Mouse (Mus musculus) lung, postnatal 14 days (tissue): Measurements from ENCODE around the gene Ttc17.
"Not testable (repeated sequence)": the region's sequence is repeated elsewhere in the genome, so short reads cannot be mapped to it uniquely, and the experiment has no call there.

ENCODE experiments used
- DNase-seq: peaks from one replicate; pipeline ENCODE4 v3.0.0; 2021

Ttc17 gene

GRCm38 (mm10) chr2:94406083-94406957 lies at the start of gene Ttc17:
TSS of gene Ttc17 (minus strand) at chr2:94406689.
- peak; percentile 90 for DNase-seq

DNA sequence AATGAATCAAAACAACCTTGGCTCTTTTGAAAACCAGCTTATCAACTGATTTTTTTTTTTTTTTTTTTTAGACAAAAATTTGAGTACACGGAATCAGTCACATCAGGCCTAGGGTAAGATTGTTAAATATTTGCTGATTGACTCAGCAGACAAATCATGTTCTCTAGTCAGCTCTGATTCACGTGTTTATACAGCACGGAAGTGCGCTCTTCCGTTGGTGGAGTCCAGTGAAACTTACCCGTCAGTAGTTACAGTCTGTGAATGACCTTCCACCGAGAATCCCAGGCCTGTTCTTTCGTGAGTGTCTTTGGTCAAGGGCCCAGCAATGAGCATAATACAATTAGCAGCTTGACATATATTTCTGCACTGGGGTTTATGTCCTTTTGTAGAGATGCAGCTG lies 43.2 kb upstream of the Ttc17 start:
- DNase-seq: no peak

GRCm38 (mm10) chr2:94436952-94437351 lies 30.5 kb upstream of the Ttc17 start:
- DNase-seq: peak; percentile 15

DNA sequence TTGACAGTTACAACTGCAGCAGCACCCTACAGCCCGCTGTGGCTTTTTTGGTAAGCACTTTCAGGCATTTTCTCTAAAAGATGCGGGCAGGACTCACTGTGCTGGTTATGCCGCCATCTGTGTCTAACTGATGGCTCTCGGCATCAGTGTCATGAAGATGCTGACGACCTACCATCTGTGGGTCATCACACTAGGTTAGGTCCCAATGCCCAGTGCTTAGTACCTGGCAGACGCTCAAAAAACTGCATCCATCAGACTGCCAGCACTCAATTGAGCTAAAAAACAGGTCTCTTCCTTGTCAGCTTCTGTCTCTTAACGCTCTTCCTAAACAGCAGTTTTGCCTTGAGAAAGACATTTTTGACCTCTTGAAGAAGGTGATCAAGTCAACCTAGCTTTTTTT lies 29.0 kb upstream of the Ttc17 start:
- no peak for DNase-seq

DNA sequence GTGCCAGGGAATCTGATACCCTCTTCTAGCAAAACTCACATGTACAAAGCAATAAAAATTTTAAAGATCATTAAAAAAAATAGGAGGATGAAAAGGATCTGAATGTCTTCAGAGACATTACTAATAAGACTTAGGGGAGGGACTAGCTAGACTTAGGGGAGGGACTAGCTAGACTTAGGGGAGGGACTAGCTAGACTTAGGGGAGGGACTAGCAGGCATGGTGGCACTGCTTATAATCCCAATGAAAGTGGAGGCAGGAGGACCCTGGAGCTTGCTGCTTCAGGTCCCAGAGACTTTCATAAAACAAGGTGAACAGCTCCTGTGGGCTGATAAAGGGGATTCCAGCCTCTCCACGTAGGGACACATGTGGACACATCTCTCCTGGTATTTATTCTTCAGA lies 28.3 kb upstream of the Ttc17 start:
- DNase-seq: no peak

DNA sequence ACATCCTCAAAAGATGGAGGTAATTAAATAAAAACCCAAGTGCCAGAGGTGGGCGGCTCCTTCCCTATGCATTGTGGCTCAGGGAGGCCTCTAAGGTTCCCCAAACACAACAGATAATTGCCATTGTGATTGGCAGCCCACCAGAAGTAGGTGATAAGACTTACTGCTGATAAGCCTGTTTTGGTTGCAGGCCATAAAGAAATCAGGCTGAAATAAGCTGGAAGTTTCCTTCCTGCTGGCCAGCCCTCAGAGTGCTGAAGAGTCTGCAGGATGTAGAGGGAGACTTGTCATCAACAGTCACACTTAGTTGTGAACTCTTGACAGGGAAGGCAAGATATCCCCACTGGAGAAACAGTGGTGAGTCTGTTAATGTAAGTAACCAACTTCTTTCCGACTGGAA lies 25.7 kb upstream of the Ttc17 start:
- no peak for DNase-seq

DNA sequence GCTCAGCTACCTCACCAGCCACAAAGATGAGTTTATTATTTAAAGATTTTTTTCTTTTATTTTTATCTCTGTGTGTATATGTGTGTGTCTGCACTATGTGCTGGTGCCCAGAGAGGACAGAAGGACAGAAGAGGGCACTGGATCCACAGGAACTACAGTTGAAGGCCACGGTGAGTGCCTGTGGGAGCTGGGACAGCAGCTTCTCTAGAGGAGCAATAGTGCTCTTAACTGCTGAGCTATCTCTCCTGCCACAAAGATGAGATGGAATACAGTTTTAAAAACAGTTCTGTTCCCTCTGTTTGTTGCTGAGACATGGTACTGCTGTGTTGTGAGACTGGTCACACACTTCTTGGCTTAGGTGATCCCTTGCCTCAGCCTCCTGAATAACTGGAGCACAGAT lies 22.0 kb upstream of the Ttc17 start:
- no peak for DNase-seq

DNA sequence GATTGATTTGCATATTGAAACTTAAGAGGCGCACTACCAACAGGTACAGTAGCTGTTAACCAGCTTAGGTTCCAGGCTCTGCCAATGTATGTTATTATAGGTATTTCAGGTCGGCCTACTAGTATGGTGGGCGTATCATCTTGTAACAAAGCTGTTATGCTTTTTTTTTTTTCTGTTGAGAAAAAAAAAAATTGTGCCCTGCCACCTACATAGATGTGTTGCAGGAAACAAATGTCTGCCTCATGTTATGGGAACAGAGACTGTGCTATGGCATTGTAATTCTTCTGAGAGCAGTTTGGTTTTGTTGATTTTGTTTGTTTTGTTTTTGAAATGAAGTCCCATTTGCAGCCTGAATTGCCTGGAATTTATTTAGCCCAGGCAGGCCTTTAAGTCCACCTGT lies 952 bp upstream of the Ttc17 start:
- no peak for DNase-seq

DNA sequence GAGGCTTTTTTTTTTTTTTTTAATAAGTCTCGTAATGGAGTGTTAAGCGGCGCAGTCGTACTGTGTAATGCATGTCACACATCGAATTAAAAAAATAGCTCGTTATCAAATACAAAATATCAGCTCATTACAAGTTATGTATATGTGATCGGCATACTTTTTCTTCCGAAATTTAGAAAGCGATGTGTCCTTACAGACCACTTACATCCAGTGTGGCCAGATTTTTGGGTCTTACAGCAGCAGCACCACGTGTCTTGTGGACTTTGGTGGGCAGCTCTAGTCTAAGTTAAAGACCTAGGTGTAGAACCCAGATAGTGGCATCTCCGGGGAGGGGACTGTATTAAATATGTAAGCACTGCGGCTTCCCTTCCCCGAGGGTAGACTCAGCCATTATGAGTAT lies 532 bp upstream of the Ttc17 start:
- no peak for DNase-seq

DNA sequence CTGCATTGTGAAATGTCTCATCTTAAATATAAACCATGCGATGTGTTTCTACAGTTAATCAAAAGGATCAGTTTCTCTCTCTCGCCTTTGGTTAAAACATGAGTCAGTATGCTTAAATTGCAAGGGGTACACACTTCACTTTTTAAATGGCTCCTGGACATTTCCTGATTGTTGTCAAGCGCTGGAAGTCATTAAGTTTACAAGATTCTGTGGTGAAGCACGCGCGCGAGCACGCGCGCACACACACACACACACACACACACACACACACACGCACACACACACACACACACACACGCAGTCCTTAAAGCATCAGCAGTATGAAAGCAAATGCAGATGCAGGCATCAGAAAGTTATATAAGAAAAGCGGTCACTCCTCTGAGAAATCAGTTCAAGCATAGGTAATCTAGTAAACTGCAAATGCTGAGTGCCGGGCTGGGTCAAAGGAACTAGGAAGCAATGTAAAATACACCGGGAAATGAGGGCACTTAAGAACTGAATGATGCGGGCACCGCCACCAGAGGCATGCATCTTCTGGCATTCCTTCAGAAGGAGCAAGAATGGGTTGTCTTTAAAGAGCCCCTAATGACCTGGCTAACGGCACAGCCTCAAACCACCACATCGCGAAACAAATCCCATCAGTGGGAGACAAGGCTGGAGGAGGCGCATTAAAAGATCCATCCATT lies 949 bp downstream of the Ttc17 start:
- DNase-seq: peak; percentile 35

GRCm38 (mm10) chr2:94404512-94405240 lies 1.8 kb downstream of the Ttc17 start:
- DNase-seq: no peak

DNA sequence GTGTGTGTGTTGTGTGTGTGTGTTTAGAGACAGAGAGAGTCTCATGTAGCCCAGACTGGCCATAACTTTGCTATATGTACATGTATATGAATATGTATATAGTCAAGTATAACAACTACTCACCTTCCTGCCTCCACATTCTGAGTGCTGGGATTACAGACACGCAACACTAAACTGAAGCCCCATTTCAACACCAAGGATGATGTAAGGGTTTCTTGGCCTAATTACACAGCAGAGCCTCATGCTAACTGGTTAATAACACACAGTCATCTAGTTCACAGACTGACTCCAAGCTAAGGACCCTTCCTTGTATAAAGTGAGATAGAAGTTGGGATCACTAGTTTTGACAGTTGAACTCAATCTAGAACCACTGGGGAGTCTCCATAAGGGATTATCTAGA lies 3.9 kb downstream of the Ttc17 start:
- DNase-seq: no peak

GRCm38 (mm10) chr2:94402096-94402495 lies 4.4 kb downstream of the Ttc17 start:
- no peak for DNase-seq

GRCm38 (mm10) chr2:94401006-94401405 lies 5.5 kb downstream of the Ttc17 start:
- no peak for DNase-seq

GRCm38 (mm10) chr2:94398138-94398970 lies 8.1 kb downstream of the Ttc17 start:
- DNase-seq: peak; percentile 37

GRCm38 (mm10) chr2:94397453-94397852 lies 9.0 kb downstream of the Ttc17 start:
- no peak for DNase-seq

DNA sequence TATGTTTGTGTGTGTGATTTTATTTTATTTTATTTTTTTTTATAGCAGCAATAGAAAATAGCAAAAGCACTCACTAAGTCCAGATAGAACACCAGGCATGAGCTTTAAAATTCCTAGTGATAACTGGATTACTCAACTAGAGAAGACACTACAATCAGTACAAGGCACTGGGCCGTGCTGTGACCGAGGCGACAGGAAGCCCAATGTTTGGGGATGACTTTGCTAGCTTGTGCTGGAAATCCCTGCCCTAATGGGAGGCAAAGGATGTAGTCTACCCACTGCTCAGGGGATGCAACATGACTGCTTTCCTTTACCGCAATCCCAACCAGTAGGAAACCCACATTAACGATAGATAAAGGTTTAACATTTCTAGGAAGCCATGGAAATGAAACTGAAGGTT lies 10.2 kb downstream of the Ttc17 start:
- no peak for DNase-seq

DNA sequence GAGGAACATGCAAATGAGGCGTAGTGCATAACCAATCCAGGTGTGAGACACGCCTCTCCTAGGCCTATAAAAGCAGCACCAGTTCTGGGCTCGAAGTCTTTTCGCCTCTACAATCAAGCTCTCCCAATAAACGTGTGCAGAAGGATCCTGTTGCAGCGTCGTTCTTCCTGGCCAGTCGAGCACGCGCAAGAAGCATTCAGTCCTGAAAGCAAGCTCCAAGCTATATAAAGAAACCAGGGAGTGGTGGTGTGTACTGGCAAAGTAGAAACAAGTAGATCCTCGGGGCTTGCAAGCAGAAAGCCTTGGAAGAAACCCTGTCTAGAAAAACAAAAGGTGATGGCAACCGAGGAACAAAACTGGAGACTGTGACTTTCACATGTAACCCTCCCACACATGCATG lies 15.4 kb downstream of the Ttc17 start:
- not testable (repeated sequence) for DNase-seq

DNA sequence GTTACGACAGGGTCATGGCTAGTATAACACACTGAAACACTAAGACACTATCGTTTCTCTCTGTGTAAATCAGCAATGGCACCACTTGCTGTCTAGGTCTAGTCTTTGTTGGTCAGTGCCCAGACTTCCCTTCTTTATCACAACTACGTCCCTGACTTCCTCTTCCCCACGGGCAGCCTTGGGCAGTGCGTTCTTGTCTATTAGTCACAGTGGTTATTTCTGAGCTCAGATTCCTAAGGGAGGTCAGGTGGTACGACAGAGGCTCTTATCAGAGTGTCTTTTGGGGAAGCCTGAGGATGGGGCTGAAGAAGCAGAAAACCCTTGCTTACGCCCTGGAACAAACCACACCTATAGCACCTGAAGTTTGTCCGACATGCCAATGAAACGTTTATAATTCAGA lies 17.5 kb downstream of the Ttc17 start:
- no peak for DNase-seq

GRCm38 (mm10) chr2:94387846-94388245 lies 18.6 kb downstream of the Ttc17 start:
- no peak for DNase-seq

GRCm38 (mm10) chr2:94384483-94384882 lies 22.0 kb downstream of the Ttc17 start:
- not testable (repeated sequence) for DNase-seq

DNA sequence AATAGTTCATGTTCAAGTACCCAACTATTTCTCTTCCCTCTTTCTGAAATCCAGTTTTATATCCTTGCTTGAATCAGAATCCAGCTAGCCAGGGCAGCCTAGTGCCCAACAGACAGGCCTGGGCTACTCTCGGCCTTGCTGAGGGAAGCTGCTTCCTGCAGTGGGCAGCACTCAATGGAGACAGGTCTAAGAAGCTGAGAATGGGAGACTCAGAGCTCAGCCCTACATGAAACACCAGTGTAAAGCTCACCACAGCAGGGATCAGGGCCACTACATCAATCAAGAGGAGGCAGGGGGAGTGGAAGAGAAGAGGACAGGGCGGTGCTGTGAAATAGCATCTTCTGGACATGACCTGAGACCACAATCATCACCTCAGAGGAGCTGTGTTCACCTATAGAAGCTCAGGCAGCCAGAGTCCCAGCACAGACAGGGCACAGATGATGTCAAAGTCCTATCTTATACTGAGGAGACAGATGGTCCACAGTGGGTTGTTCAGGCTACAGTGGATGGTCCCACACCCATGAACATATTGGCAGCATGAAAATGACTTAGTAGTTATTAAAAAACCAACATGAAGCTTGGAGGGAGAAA lies 25.3 kb downstream of the Ttc17 start:
- DNase-seq: no peak
